Mouse (Mus musculus) stomach, postnatal 0 days (tissue): Measurements from ENCODE around the gene Vps45.

Source experiments
- CTCF ChIP-seq: IDR thresholded peaks from 2 replicates; pipeline ENCODE4 v1.5.1; 2016; ENCODE audit warnings: antibody characterized with exemption, low read depth, mild to moderate bottlenecking, moderate library complexity
- EP300 ChIP-seq: optimal IDR thresholded peaks from 2 replicates; pipeline ENCODE3; 2016; ENCODE audit warnings: antibody characterized with exemption

DNA sequence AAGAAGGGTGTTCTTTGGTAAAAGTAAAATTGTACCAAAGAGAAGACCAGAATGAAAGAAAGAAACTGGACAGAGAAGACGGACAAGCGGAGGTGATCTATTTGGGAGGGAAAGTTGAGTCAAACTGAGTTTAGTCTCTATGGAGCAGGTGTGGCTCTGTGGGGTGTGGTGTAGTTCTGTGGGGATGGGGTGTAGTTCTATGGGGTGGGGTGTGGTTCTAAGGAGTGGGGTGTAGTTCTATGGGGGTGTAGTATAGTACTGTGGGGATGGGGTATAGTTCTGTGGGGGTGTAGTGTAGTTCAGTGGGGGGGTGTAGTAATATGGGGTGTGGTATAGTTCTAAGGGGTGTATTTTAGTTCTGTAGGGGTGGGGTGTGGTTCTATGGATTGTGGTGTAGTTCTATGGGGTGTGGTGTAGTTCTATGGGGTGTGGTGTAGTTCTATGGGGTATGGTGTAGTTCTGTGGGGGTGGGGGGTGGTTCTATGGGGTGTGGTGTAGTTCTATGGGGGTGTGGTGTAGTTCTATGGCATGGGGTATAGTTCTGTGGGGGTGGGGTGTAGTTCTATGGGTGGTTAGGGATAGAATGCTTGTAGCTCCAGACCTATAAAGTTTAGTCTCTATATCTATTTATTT, 41.9 kb downstream of the Vps45 start:
- TF ChIP-seq CTCF = no peak
- no peak for TF ChIP-seq EP300
